Mouse (Mus musculus) embryonic fibroblast, embryonic 13.5 days (primary cell): Measurements from ENCODE around the gene Sorbs2.

Experiments
- CTCF ChIP-seq: IDR thresholded peaks from 2 replicates; pipeline ENCODE4 v1.5.1; 2011; ENCODE audit warnings: mild to moderate bottlenecking, control low read depth, low read length, moderate library complexity, borderline replicate concordance; ENCODE audit not compliant: insufficient read depth
- POLR2A ChIP-seq: IDR thresholded peaks from 2 replicates; pipeline ENCODE4 v1.6.1; 2011; ENCODE audit warnings: low read depth, mild to moderate bottlenecking, control low read depth, low read length, moderate library complexity

DNA sequence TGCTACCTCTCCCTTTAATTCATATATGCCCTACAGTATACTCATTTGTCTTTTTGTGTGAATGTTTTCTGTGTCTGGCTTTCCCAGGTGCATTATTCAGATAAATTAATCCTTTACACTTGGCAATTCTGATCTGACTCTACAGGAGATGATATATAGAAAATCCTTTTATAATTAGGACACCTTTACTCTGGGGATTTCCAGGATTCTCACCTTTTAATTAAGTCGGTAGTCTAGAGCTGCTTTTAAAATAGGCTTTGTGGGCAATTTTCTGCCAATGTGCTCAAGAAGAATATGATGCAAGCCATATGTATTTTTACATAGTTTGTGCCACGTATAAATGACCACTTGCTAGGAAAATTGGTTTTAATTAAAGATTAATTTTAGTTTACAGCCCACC lies 38.6 kb upstream of the Sorbs2 start:
- TF ChIP-seq CTCF (no peak), POLR2A (no peak)
